Mouse (Mus musculus): ENCODE measurements around the gene Snx9.

GRCm38 (mm10) chr17:5862285-5862684 is 21.2 kb downstream of the Snx9 start:
- TF ChIP-seq CTCF (conservative IDR thresholded peaks at IDR 0.05; ENCODE audit: low read length) (no peak), NANOG (IDR thresholded peaks at IDR 0.05; ENCODE audit: borderline replicate concordance, low read length) (no peak)

Data from E14TG2a.4 (cell line).